7 mouse cellular contexts compared by ENCODE assay signal in the genomic region with DNA sequence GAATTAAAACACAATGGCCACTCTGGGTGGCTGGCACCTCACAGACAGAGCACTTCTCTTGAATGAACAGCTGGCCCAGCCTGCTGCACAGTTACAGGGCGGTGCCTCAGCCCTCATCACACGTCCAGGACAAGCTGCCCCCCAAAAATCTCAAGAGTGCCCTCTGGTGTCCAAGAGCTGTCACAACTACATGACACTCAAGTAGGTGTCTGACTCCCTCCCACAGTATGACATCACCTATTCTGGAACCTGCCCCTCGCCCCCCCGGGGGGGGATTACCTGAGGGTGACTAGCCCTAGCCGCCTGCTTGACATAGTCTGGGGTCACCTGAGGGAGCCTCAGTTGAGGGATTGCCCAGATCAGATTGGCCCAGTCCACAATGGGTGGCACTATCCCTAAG. TPM values are rescaled to one million over a fixed set of nuclear protein-coding genes. Genes with fewer than 3 reads are reported as not detected.
DNase-seq lines count a peak whose midpoint lies in the region; ATAC-seq and TF ChIP-seq lines count a peak whose summit lies in the region.

No protein-coding gene starts in this region.

- no peak overlapping the region for H3K9ac ChIP-seq in hindbrain, postnatal 0 days (replicated peaks; ENCODE audit: low read length)
- no peak overlapping the region for H3K9ac ChIP-seq in midbrain, embryonic 12.5 days (replicated peaks)

- DNase-seq in R1 (ENCODE audit: low read depth, low spot score), result peak; percentile 86
- peak; percentile 70 to 77 for DNase-seq in cerebellum, adult 18-20 months
- DNase-seq in frontal cortex, adult 2 months (ENCODE audit: extremely low spot score in 1 of 2, low spot score in 1 of 2), result peak; percentile 33 to 71
- peak; percentile 51 for DNase-seq in hindbrain, postnatal 0 days (ENCODE audit: low spot score)
- DNase-seq in left cerebral cortex, adult 9 months (ENCODE audit: low spot score in 2 of 2), result peak; percentile 42 to 55
- peak; percentile 54 to 69 for DNase-seq in spleen, adult 2 months (ENCODE audit: low read depth in 1 of 2, low spot score in 2 of 2)

- H3K4me2 ChIP-seq in hindbrain, postnatal 0 days (ENCODE audit: low read depth, low read length), result no peak overlapping the region
- no peak overlapping the region for H3K4me2 ChIP-seq in midbrain, embryonic 12.5 days (replicated peaks)

- peak; percentile 64 for TF ChIP-seq CTCF in hindbrain, postnatal 0 days (IDR thresholded peaks at IDR 0.05; ENCODE audit: low read depth)
- peak; percentile 67; the same call in 1 of the 2 replicates for TF ChIP-seq CTCF in spleen, adult 2 months (IDR thresholded peaks at IDR 0.05; ENCODE audit: extremely low read depth, insufficient read depth, insufficient read length, insufficient replicate concordance)

- WGBS in hindbrain, postnatal 0 days, result 21% methylated on average over 5 of the region's 5 CpGs
- WGBS in midbrain, embryonic 12.5 days, result 18% methylated on average over 5 of the region's 5 CpGs
- 20% methylated on average over 5 of the region's 5 CpGs for WGBS in spleen, adult 2 months

- TF ChIP-seq POLR2A in spleen, adult 2 months (IDR thresholded peaks at IDR 0.05; ENCODE audit: low read depth, low read length), result no peak

- H3K36me3 ChIP-seq in hindbrain, postnatal 0 days (ENCODE audit: insufficient read depth, low read length), result no peaks in the 10 kb centered on the region
- no peaks in the 10 kb centered on the region for H3K36me3 ChIP-seq in midbrain, embryonic 12.5 days
- no peaks in the 10 kb centered on the region for H3K36me3 ChIP-seq in spleen, adult 2 months (ENCODE audit: control insufficient read depth, insufficient read depth, low read length)

- H3K4me3 ChIP-seq in hindbrain, postnatal 0 days (ENCODE audit: low read length), result no peak overlapping the region
- no peak overlapping the region for H3K4me3 ChIP-seq in midbrain, embryonic 12.5 days
- H3K4me3 ChIP-seq in spleen, adult 2 months (ENCODE audit: extremely low read depth, insufficient read depth, insufficient read length), result no peak overlapping the region

- no peaks in the 10 kb centered on the region for H3K27me3 ChIP-seq in hindbrain, postnatal 0 days (ENCODE audit: insufficient read depth, low read length)
- H3K27me3 ChIP-seq in midbrain, embryonic 12.5 days, result no peaks in the 10 kb centered on the region
- H3K27me3 ChIP-seq in spleen, adult 2 months (ENCODE audit: control insufficient read depth, insufficient read depth, low read length), result no peaks in the 10 kb centered on the region

- ATAC-seq in hindbrain, postnatal 0 days, result peak; percentile 75
- ATAC-seq in midbrain, embryonic 12.5 days (ENCODE audit: low FRiP score, low read depth), result peak; percentile 78

- H3K4me1 ChIP-seq in hindbrain, postnatal 0 days (ENCODE audit: insufficient read depth, low read length), result no peaks in the 10 kb centered on the region
- H3K4me1 ChIP-seq in midbrain, embryonic 12.5 days, result no peaks in the 10 kb centered on the region
- H3K4me1 ChIP-seq in spleen, adult 2 months (ENCODE audit: control insufficient read depth, insufficient read depth, insufficient read length), result no peaks in the 10 kb centered on the region

- H3K9me3 ChIP-seq in hindbrain, postnatal 0 days (ENCODE audit: low read length), result no peaks in the 10 kb centered on the region
- H3K9me3 ChIP-seq in midbrain, embryonic 12.5 days, result no peaks in the 10 kb centered on the region

- H3K27ac ChIP-seq in hindbrain, postnatal 0 days, result no peak overlapping the region
- H3K27ac ChIP-seq in midbrain, embryonic 12.5 days (replicated peaks), result no peak overlapping the region
- H3K27ac ChIP-seq in spleen, adult 2 months (ENCODE audit: insufficient read depth, low read length), result no peak overlapping the region

RNA-seq across cellular contexts. Expression of a gene that starts 41.4 kb away (rescaled TPM):
- polyA plus RNA-seq in frontal cortex, adult 2 months (2012; rRNA removed), result 30.3 and 32.8 TPM in 2 replicates
- 16.3 and 18.5 TPM in 2 replicates for total RNA-seq in hindbrain, postnatal 0 days (2014; rRNA removed)
- polyA plus RNA-seq in hindbrain, postnatal 0 days (2015; fragmentation: Nextera tagmentation; extraction: Ambion mirVana), result 9.6 and 9.9 TPM in 2 replicates
- polyA plus RNA-seq in midbrain, embryonic 12.5 days (2016; fragmentation: Nextera tagmentation; extraction: Ambion mirVana), result 34.5 and 34.8 TPM in 2 replicates
- 5.6 and 6.4 TPM in 2 replicates for polyA plus RNA-seq in spleen, adult 2 months (2012; rRNA removed)

RNA-seq across cellular contexts. Expression of a gene that starts 41.7 kb away (rescaled TPM):
- polyA plus RNA-seq in frontal cortex, adult 2 months (2012; rRNA removed), result not detected in 2 replicates
- 0.89 TPM in 1 of 2 replicates, not detected in the other for total RNA-seq in hindbrain, postnatal 0 days (2014; rRNA removed)
- 0.11 TPM in 1 of 2 replicates, not detected in the other for polyA plus RNA-seq in hindbrain, postnatal 0 days (2015; fragmentation: Nextera tagmentation; extraction: Ambion mirVana)
- 0.29 TPM in 1 of 2 replicates, not detected in the other for polyA plus RNA-seq in midbrain, embryonic 12.5 days (2016; fragmentation: Nextera tagmentation; extraction: Ambion mirVana)
- polyA plus RNA-seq in spleen, adult 2 months (2012; rRNA removed), result not detected in 2 replicates
